Mouse (Mus musculus): ENCODE results near the gene Olfr550. TPM values are rescaled to one million over a fixed set of nuclear protein-coding genes. Genes with fewer than 3 reads are reported as not detected.

The Olfr550 gene
- not detected in 2 replicates for polyA plus RNA-seq (2014; fragmentation: Nextera tagmentation; extraction: Ambion mirVana)

GRCm38 (mm10) chr7:102571142-102571541, at the start of gene Olfr550:
Gene Olfr550 (plus strand): TSS chr7:102571442.
- Histone ChIP-seq H3K9ac (ENCODE audit: low read length) (no peak within 1 kb of the TSS), H3K4me2 (ENCODE audit: low read depth, low read length, severe bottlenecking) (no peak within 1 kb of the TSS), H3K4me3 (ENCODE audit: low read depth, low read length) (no peak within 1 kb of the TSS), H3K36me3 (ENCODE audit: control insufficient read depth, insufficient read depth, low read length) (no peaks in the 10 kb centered on the region), H3K9me3 (ENCODE audit: control insufficient read depth, low read length) (no peaks in the 10 kb centered on the region), H3K27ac (ENCODE audit: low read depth, low read length) (no peak within 1 kb of the TSS), H3K27me3 (ENCODE audit: control insufficient read depth, insufficient read depth, low read length) (no peaks in the 10 kb centered on the region), H3K4me1 (replicated peaks; ENCODE audit: control insufficient read depth, insufficient read depth, low read length) (no peaks in the 10 kb centered on the region)
- DNase-seq (ENCODE audit: low spot score) (no peak), ATAC-seq (replicated peaks; ENCODE audit: low FRiP score) (no peak)
- WGBS, result 94% methylated on average over 8 of the region's 8 CpGs

- Histone ChIP-seq H3K36me3 (ENCODE audit: control insufficient read depth, insufficient read depth, low read length) (no peaks in the 10 kb centered on the region), H3K4me2 (ENCODE audit: low read depth, low read length, severe bottlenecking) (no peak overlapping the region), H3K9ac (ENCODE audit: low read length) (no peak overlapping the region), H3K4me3 (ENCODE audit: low read depth, low read length) (no peak overlapping the region), H3K4me1 (replicated peaks; ENCODE audit: control insufficient read depth, insufficient read depth, low read length) (no peaks in the 10 kb centered on the region), H3K27me3 (ENCODE audit: control insufficient read depth, insufficient read depth, low read length) (no peaks in the 10 kb centered on the region), H3K27ac (ENCODE audit: low read depth, low read length) (no peak overlapping the region), H3K9me3 (ENCODE audit: control insufficient read depth, low read length) (no peaks in the 10 kb centered on the region)
- no peak for ATAC-seq (replicated peaks; ENCODE audit: low FRiP score)
- 77% methylated on average over 1 of the region's 1 CpGs for WGBS
- no peak for DNase-seq (ENCODE audit: low spot score)
Measured at GRCm38 (mm10) chr7:102529052-102529451, 42.2 kb upstream of the Olfr550 start.

GRCm38 (mm10) chr7:102534449-102534848, 36.8 kb upstream of the Olfr550 start, which contains the start of gene Olfr547:
Gene Olfr547 (plus strand): TSS chr7:102534749.
- H3K9me3 ChIP-seq (ENCODE audit: control insufficient read depth, low read length), result no peaks in the 10 kb centered on the region
- WGBS, result 78% methylated on average over 1 of the region's 1 CpGs
- H3K27ac ChIP-seq (ENCODE audit: low read depth, low read length), result no peak within 1 kb of the TSS
- no peaks in the 10 kb centered on the region for H3K4me1 ChIP-seq (replicated peaks; ENCODE audit: control insufficient read depth, insufficient read depth, low read length)
- no peak within 1 kb of the TSS for H3K4me3 ChIP-seq (ENCODE audit: low read depth, low read length)
- ATAC-seq (replicated peaks; ENCODE audit: low FRiP score) (no peak), DNase-seq (ENCODE audit: low spot score) (no peak)
- H3K27me3 ChIP-seq (ENCODE audit: control insufficient read depth, insufficient read depth, low read length), result no peaks in the 10 kb centered on the region
- H3K4me2 ChIP-seq (ENCODE audit: low read depth, low read length, severe bottlenecking), result no peak within 1 kb of the TSS
- no peaks in the 10 kb centered on the region for H3K36me3 ChIP-seq (ENCODE audit: control insufficient read depth, insufficient read depth, low read length)
- no peak within 1 kb of the TSS for H3K9ac ChIP-seq (ENCODE audit: low read length)

- no peak within 1 kb of the TSS for H3K27ac ChIP-seq (ENCODE audit: low read depth, low read length)
- H3K4me3 ChIP-seq (ENCODE audit: low read depth, low read length), result no peak within 1 kb of the TSS
- WGBS, result 80% methylated on average over 2 of the region's 2 CpGs
- no peak for DNase-seq (ENCODE audit: low spot score)
- H3K27me3 ChIP-seq (ENCODE audit: control insufficient read depth, insufficient read depth, low read length), result no peaks in the 10 kb centered on the region
- H3K9ac ChIP-seq (ENCODE audit: low read length), result no peak within 1 kb of the TSS
- H3K4me2 ChIP-seq (ENCODE audit: low read depth, low read length, severe bottlenecking), result no peak within 1 kb of the TSS
- no peaks in the 10 kb centered on the region for H3K9me3 ChIP-seq (ENCODE audit: control insufficient read depth, low read length)
- ATAC-seq (replicated peaks; ENCODE audit: low FRiP score), result no peak
- no peaks in the 10 kb centered on the region for H3K36me3 ChIP-seq (ENCODE audit: control insufficient read depth, insufficient read depth, low read length)
- H3K4me1 ChIP-seq (replicated peaks; ENCODE audit: control insufficient read depth, insufficient read depth, low read length), result no peaks in the 10 kb centered on the region
Measured at GRCm38 (mm10) chr7:102540596-102540995, 30.6 kb upstream of the Olfr550 start, which contains the start of gene Olfr548-ps1. Gene Olfr548-ps1 (plus strand): TSS chr7:102540896.

- ATAC-seq (replicated peaks; ENCODE audit: low FRiP score) (no peak), DNase-seq (ENCODE audit: low spot score) (no peak)
- H3K4me2 ChIP-seq (ENCODE audit: low read depth, low read length, severe bottlenecking), result no peak overlapping the region
- no peak overlapping the region for H3K9ac ChIP-seq (ENCODE audit: low read length)
- H3K4me1 ChIP-seq (replicated peaks; ENCODE audit: control insufficient read depth, insufficient read depth, low read length), result no peaks in the 10 kb centered on the region
- H3K27ac ChIP-seq (ENCODE audit: low read depth, low read length), result no peak overlapping the region
- no peak overlapping the region for H3K4me3 ChIP-seq (ENCODE audit: low read depth, low read length)
- no peaks in the 10 kb centered on the region for H3K9me3 ChIP-seq (ENCODE audit: control insufficient read depth, low read length)
- 71% methylated on average over 3 of the region's 3 CpGs for WGBS
- H3K27me3 ChIP-seq (ENCODE audit: control insufficient read depth, insufficient read depth, low read length), result no peaks in the 10 kb centered on the region
- no peaks in the 10 kb centered on the region for H3K36me3 ChIP-seq (ENCODE audit: control insufficient read depth, insufficient read depth, low read length)
Measured at GRCm38 (mm10) chr7:102541251-102541650, 30.0 kb upstream of the Olfr550 start.

- Histone ChIP-seq H3K4me1 (replicated peaks; ENCODE audit: control insufficient read depth, insufficient read depth, low read length) (no peaks in the 10 kb centered on the region), H3K9ac (ENCODE audit: low read length) (no peak within 1 kb of the TSS), H3K9me3 (ENCODE audit: control insufficient read depth, low read length) (no peaks in the 10 kb centered on the region), H3K27ac (ENCODE audit: low read depth, low read length) (no peak within 1 kb of the TSS), H3K27me3 (ENCODE audit: control insufficient read depth, insufficient read depth, low read length) (no peaks in the 10 kb centered on the region), H3K4me2 (ENCODE audit: low read depth, low read length, severe bottlenecking) (no peak within 1 kb of the TSS), H3K4me3 (ENCODE audit: low read depth, low read length) (no peak within 1 kb of the TSS), H3K36me3 (ENCODE audit: control insufficient read depth, insufficient read depth, low read length) (no peaks in the 10 kb centered on the region)
- 88% methylated on average over 3 of the region's 3 CpGs for WGBS
- DNase-seq (ENCODE audit: low spot score), result no peak
- ATAC-seq (replicated peaks; ENCODE audit: low FRiP score), result no peak
Measured at GRCm38 (mm10) chr7:102549570-102549969, 21.7 kb upstream of the Olfr550 start, which contains the start of gene Olfr549. Gene Olfr549 (plus strand): TSS chr7:102549870.

- Histone ChIP-seq H3K4me1 (replicated peaks; ENCODE audit: control insufficient read depth, insufficient read depth, low read length) (no peaks in the 10 kb centered on the region), H3K9me3 (ENCODE audit: control insufficient read depth, low read length) (no peaks in the 10 kb centered on the region), H3K27ac (ENCODE audit: low read depth, low read length) (no peak overlapping the region), H3K27me3 (ENCODE audit: control insufficient read depth, insufficient read depth, low read length) (no peaks in the 10 kb centered on the region), H3K9ac (ENCODE audit: low read length) (no peak overlapping the region), H3K4me3 (ENCODE audit: low read depth, low read length) (no peak overlapping the region), H3K36me3 (ENCODE audit: control insufficient read depth, insufficient read depth, low read length) (no peaks in the 10 kb centered on the region), H3K4me2 (ENCODE audit: low read depth, low read length, severe bottlenecking) (no peak overlapping the region)
- 80% methylated on average over 3 of the region's 3 CpGs for WGBS
- ATAC-seq (replicated peaks; ENCODE audit: low FRiP score) (no peak), DNase-seq (ENCODE audit: low spot score) (no peak)
Measured at GRCm38 (mm10) chr7:102553279-102553678, 18.0 kb upstream of the Olfr550 start.

- Histone ChIP-seq H3K4me1 (replicated peaks; ENCODE audit: control insufficient read depth, insufficient read depth, low read length) (0 out of 2 replicates have a peak, but pooled peaks cover 2% of the 10 kb centered on the region), H3K4me2 (ENCODE audit: low read depth, low read length, severe bottlenecking) (peak within 1 kb of the TSS; percentile 42), H3K27me3 (ENCODE audit: control insufficient read depth, insufficient read depth, low read length) (no peaks in the 10 kb centered on the region), H3K36me3 (ENCODE audit: control insufficient read depth, insufficient read depth, low read length) (no peaks in the 10 kb centered on the region), H3K27ac (ENCODE audit: low read depth, low read length) (no peak within 1 kb of the TSS), H3K9me3 (ENCODE audit: control insufficient read depth, low read length) (no peaks in the 10 kb centered on the region), H3K9ac (ENCODE audit: low read length) (peak within 1 kb of the TSS; percentile 45; the same call in 1 of the 2 replicates), H3K4me3 (ENCODE audit: low read depth, low read length) (peak within 1 kb of the TSS; percentile 29)
- DNase-seq (ENCODE audit: low spot score) (peak; percentile 65), ATAC-seq (replicated peaks; ENCODE audit: low FRiP score) (peak; percentile 94)
- whole genome bisulfite sequencing, result 22% methylated on average over 10 of the region's 10 CpGs
Measured at GRCm38 (mm10) chr7:102564999-102565997, 5.9 kb upstream of the Olfr550 start, which contains the start of gene Trim21. Gene Trim21 (minus strand): TSS chr7:102565486.
